Mouse (Mus musculus): ENCODE results near the gene Mical1. TPM values are rescaled to one million over a fixed set of nuclear protein-coding genes. Genes with fewer than 3 reads are reported as not detected.

Mical1 gene
- polyA plus RNA-seq, 2 experiments: 2.6 to 2.8 TPM

DNA sequence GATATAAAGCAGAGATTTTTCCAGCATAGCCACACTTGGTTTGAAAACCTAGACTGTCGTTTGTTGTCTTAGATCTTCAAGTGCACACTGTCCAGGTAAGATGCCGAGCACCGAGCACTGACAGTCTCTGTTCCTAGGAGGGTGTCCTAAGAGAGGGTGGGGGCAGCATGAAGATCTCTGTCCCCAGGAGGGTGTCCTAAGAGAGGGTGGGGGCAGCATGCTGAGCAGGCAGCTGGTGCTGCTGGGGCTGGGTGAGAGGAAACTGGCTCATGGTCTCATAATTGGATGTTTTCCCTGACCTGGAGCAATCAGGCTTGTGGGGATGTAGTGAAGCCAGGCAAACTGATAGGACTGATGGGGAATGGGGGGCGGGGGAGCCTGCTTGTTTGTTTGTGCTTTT, 16.1 kb upstream of the Mical1 start:
- Histone ChIP-seq H3K27me3 (ENCODE audit: control insufficient read depth, insufficient read depth, low read length) (no peaks in the 10 kb centered on the region), H3K27ac (no peak overlapping the region), H3K9me3 (ENCODE audit: control insufficient read depth, low read length) (no peaks in the 10 kb centered on the region), H3K36me3 (replicated peaks; ENCODE audit: control insufficient read depth, insufficient read depth, low read depth) (no peaks in the 10 kb centered on the region; the same call in 1 of the 2 replicates), H3K4me1 (replicated peaks; ENCODE audit: control insufficient read depth in 2 of 2, insufficient read depth in 2 of 2, low read length in 1 of 2) (peaks cover 0 to 5% of the 10 kb centered on the region in 2 experiments; a peak in 2 of 4 replicates), H3K4me3 (ENCODE audit: insufficient read depth in 1 of 2, low read depth in 2 of 2, low read length in 2 of 2) (no peak overlapping the region), H3K9ac (replicated peaks) (no peak overlapping the region), H3K4me2 (ENCODE audit: low read depth) (no peak overlapping the region)
- 72% methylated on average over 4 of the region's 4 CpGs for WGBS (ENCODE audit: insufficient replicate concordance)
- no peak for TF ChIP-seq EP300 (IDR thresholded peaks at IDR 0.05; ENCODE audit: low read depth)
- TF ChIP-seq CTCF (IDR thresholded peaks at IDR 0.05; ENCODE audit: low read depth): no peak
- ATAC-seq (ENCODE audit: insufficient read depth) (no peak), DNase-seq (ENCODE audit: low read depth in 3 of 3, low spot score in 3 of 3) (no peak)

DNA sequence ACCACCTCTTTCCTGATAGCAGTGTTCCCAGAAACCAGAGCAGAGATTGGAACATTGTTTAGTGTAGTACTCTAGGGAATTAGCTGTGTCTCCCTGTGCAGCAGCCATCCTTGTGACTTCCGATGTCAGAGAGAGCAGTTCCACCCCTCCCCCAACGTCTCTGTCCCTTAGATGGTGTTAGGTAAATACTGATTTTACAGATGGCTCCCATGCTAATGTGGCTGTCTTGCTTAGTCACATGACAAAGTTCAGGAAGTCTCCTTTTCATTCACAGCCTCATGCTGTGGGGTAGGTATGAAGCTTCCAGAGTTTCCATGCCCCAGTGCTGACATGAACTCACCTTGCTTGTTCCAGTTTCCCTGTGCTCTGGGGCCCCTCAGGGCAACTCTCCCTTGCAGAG, 15.6 kb upstream of the Mical1 start:
- no peaks in the 10 kb centered on the region for H3K9me3 ChIP-seq (ENCODE audit: control insufficient read depth, low read length)
- no peak overlapping the region for H3K4me2 ChIP-seq (ENCODE audit: low read depth)
- H3K4me1 ChIP-seq (replicated peaks; ENCODE audit: control insufficient read depth in 2 of 2, insufficient read depth in 2 of 2, low read length in 1 of 2): peaks cover 0 to 5% of the 10 kb centered on the region in 2 experiments; a peak in 2 of 4 replicates
- H3K9ac ChIP-seq (replicated peaks): no peak overlapping the region
- H3K27me3 ChIP-seq (ENCODE audit: control insufficient read depth, insufficient read depth, low read length): no peaks in the 10 kb centered on the region
- DNase-seq (ENCODE audit: low read depth in 3 of 3, low spot score in 3 of 3) (no peak), ATAC-seq (ENCODE audit: insufficient read depth) (no peak)
- 42% methylated on average over 2 of the region's 2 CpGs for WGBS (ENCODE audit: insufficient replicate concordance)
- H3K27ac ChIP-seq: no peak overlapping the region
- H3K36me3 ChIP-seq (replicated peaks; ENCODE audit: control insufficient read depth, insufficient read depth, low read depth): no peaks in the 10 kb centered on the region; the same call in 1 of the 2 replicates
- H3K4me3 ChIP-seq (ENCODE audit: insufficient read depth in 1 of 2, low read depth in 2 of 2, low read length in 2 of 2): no peak overlapping the region
- TF ChIP-seq CTCF (IDR thresholded peaks at IDR 0.05; ENCODE audit: low read depth) (no peak), EP300 (IDR thresholded peaks at IDR 0.05; ENCODE audit: low read depth) (no peak)

DNA sequence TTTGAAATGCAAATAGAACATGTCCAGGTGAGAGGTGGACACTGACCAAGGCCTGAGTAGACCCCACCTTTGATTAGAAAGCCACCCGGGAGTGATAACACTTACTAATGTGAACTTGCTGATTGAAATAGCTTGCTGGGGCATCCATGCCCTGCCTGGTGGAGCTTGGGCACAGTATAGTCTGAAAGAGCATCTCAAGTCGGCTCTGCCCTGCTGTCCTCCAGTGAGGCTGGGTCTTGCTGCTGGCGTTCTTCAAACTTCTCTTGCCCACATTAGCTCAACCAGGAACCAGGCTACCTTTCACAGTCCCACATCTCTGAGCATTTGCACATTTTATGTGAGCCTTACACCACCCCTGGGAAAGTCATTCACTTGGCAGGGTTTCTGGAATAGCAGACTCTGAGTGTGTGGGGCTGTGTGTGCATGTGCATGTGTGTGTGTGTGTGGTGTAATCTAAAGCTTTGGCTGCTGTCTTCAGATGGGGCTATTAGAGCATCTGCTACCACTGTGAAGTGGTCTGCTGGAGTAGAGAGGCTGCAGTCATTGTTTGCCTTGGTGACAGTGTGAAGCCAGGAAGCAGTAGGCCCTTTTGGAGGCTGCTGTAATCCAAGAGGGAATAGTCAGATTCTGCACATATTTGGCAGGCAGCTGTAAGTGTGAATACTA, 14.9 kb upstream of the Mical1 start:
- ATAC-seq (ENCODE audit: insufficient read depth): no peak
- Histone ChIP-seq H3K4me2 (ENCODE audit: low read depth) (no peak overlapping the region), H3K9me3 (ENCODE audit: control insufficient read depth, low read length) (no peaks in the 10 kb centered on the region), H3K36me3 (replicated peaks; ENCODE audit: control insufficient read depth, insufficient read depth, low read depth) (no peaks in the 10 kb centered on the region; the same call in 1 of the 2 replicates), H3K27ac (no peak overlapping the region), H3K4me1 (replicated peaks; ENCODE audit: control insufficient read depth in 2 of 2, insufficient read depth in 2 of 2, low read length in 1 of 2) (peaks cover 0 to 4% of the 10 kb centered on the region in 2 experiments; a peak in 2 of 4 replicates), H3K27me3 (ENCODE audit: control insufficient read depth, insufficient read depth, low read length) (no peaks in the 10 kb centered on the region), H3K9ac (replicated peaks) (no peak overlapping the region), H3K4me3 (ENCODE audit: insufficient read depth in 1 of 2, low read depth in 2 of 2, low read length in 2 of 2) (no peak overlapping the region)
- 70% methylated on average over 3 of the region's 3 CpGs for WGBS (ENCODE audit: insufficient replicate concordance)
- no peak for TF ChIP-seq CTCF (IDR thresholded peaks at IDR 0.05; ENCODE audit: low read depth)
- TF ChIP-seq EP300 (IDR thresholded peaks at IDR 0.05; ENCODE audit: low read depth): no peak
- DNase-seq (ENCODE audit: low read depth in 3 of 3, low spot score in 3 of 3): no peak

DNA sequence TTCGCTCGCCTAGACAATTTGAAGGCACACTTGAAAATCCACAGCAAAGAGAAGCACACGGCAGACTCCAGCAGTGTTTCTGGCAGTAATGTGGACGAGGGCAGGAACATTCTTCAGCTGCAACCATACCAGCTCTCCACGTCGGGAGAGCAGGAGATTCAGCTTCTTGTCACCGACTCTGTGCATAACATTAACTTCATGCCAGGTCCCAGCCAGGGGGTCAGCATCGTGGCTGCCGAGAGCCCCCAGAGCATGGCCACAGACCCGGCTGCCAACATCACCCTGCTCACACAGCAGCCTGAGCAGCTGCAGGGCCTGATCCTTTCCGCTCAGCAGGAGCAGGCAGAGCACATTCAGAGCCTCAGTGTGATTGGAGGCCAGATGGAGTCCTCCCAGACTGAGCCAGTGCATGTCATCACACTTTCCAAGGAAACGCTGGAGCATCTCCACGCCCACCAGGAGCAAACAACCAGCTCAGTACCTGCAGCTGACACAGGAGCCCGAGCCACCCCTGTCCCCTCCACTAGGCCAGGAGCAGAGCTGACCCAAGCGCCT, 11.6 kb upstream of the Mical1 start:
- Histone ChIP-seq H3K27ac (no peak overlapping the region), H3K36me3 (replicated peaks; ENCODE audit: control insufficient read depth, insufficient read depth, low read depth) (no peaks in the 10 kb centered on the region; the same call in 1 of the 2 replicates), H3K27me3 (ENCODE audit: control insufficient read depth, insufficient read depth, low read length) (no peaks in the 10 kb centered on the region), H3K4me1 (replicated peaks; ENCODE audit: control insufficient read depth in 2 of 2, insufficient read depth in 2 of 2, low read length in 1 of 2) (no peaks in the 10 kb centered on the region), H3K4me3 (ENCODE audit: insufficient read depth in 1 of 2, low read depth in 2 of 2, low read length in 2 of 2) (no peak overlapping the region), H3K4me2 (ENCODE audit: low read depth) (no peak overlapping the region), H3K9me3 (ENCODE audit: control insufficient read depth, low read length) (no peaks in the 10 kb centered on the region), H3K9ac (replicated peaks) (no peak overlapping the region)
- TF ChIP-seq EP300 (IDR thresholded peaks at IDR 0.05; ENCODE audit: low read depth) (no peak), CTCF (IDR thresholded peaks at IDR 0.05; ENCODE audit: low read depth) (no peak)
- WGBS (ENCODE audit: insufficient replicate concordance): 73% methylated on average over 15 of the region's 15 CpGs
- ATAC-seq (ENCODE audit: insufficient read depth) (no peak), DNase-seq (ENCODE audit: low read depth in 3 of 3, low spot score in 3 of 3) (no peak)

DNA sequence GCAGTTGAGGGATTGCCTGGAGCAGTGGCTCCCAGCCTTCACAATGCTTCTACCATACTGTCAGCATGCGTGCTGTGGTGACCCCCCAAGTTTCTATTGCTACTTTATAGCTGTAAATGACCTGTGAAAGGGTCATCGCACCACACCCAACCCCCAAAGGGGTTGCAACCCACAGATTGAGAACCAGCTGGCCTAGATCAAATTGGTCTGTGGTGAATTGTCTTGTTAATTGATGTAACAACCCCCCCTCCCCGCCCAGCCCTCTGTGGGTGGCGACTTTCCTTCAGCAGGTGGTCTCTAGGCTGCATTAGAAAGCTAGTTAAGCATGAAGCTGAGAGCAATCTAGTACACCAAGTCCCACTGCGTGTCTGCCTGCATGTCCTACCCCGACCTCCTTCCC, 8.8 kb upstream of the Mical1 start:
- H3K4me3 ChIP-seq (ENCODE audit: insufficient read depth in 1 of 2, low read depth in 2 of 2, low read length in 2 of 2): no peak overlapping the region
- no peak overlapping the region for H3K9ac ChIP-seq (replicated peaks)
- H3K4me1 ChIP-seq (replicated peaks; ENCODE audit: control insufficient read depth in 2 of 2, insufficient read depth in 2 of 2, low read length in 1 of 2): peaks cover 0 to 4% of the 10 kb centered on the region in 2 experiments; a peak in 1 of 4 replicates
- ATAC-seq (ENCODE audit: insufficient read depth): no peak
- no peaks in the 10 kb centered on the region for H3K9me3 ChIP-seq (ENCODE audit: control insufficient read depth, low read length)
- H3K27me3 ChIP-seq (ENCODE audit: control insufficient read depth, insufficient read depth, low read length): no peaks in the 10 kb centered on the region
- DNase-seq (ENCODE audit: low read depth in 3 of 3, low spot score in 3 of 3): no peak
- H3K4me2 ChIP-seq (ENCODE audit: low read depth): no peak overlapping the region
- H3K36me3 ChIP-seq (replicated peaks; ENCODE audit: control insufficient read depth, insufficient read depth, low read depth): no peaks in the 10 kb centered on the region; the same call in 1 of the 2 replicates
- no peak overlapping the region for H3K27ac ChIP-seq
- WGBS (ENCODE audit: insufficient replicate concordance): 74% methylated on average over 6 of the region's 6 CpGs
- no peak for TF ChIP-seq EP300 (IDR thresholded peaks at IDR 0.05; ENCODE audit: low read depth)
- TF ChIP-seq CTCF (IDR thresholded peaks at IDR 0.05; ENCODE audit: low read depth): no peak
